Mouse (Mus musculus) MEL (cell line): ENCODE measurements around the gene Cdh13. TPM values are rescaled to one million over a fixed set of nuclear protein-coding genes. Genes with fewer than 3 reads are reported as not detected.

Experiments
- DNase-seq: peaks from one replicate; pipeline ENCODE4 v3.0.0; 2011; ENCODE audit warnings: low read depth, low spot score
- H3K27ac ChIP-seq: 2 replicates; pipeline ENCODE4 v1.5.1; 2012; ENCODE audit warnings: low read depth, mild to moderate bottlenecking, control low read depth, low read length, moderate library complexity; ENCODE audit not compliant: control insufficient read depth
- H3K27me3 ChIP-seq, 2 experiments: fragments of 150-350 bp in 1 of 2; sonication (generic) in 1 of 2; 2 replicates each; pipeline ENCODE4 v1.6.1; 2012; ENCODE audit warnings: low read length in 2 of 2, mild to moderate bottlenecking in 2 of 2, improper control_type of control experiment in 1 of 2, moderate library complexity in 1 of 2; ENCODE audit not compliant: insufficient read depth in 2 of 2, control insufficient read depth in 1 of 2
- H3K36me3 ChIP-seq, 2 experiments: 2 replicates each; pipeline ENCODE4 v1.6.1; 2012 to 2014; ENCODE audit warnings: low read length in 2 of 2, improper control_type of control experiment in 1 of 2, inconsistent platforms in 1 of 2, mild to moderate bottlenecking in 1 of 2; ENCODE audit not compliant: insufficient read depth in 2 of 2, control insufficient read depth in 1 of 2
- H3K4me1 ChIP-seq, 2 experiments: fragments of 150-350 bp in 1 of 2; sonication (generic) in 1 of 2; 2 replicates each; pipeline ENCODE4 v1.6.1; 2012; ENCODE audit warnings: low read length in 2 of 2, improper control_type of control experiment in 1 of 2, mild to moderate bottlenecking in 1 of 2; ENCODE audit not compliant: insufficient read depth in 2 of 2, control insufficient read depth in 1 of 2
- H3K4me3 ChIP-seq, 2 experiments: fragments of 150-350 bp in 1 of 2; sonication (generic) in 1 of 2; 2 replicates each; pipeline ENCODE4 v1.5.1; 2012; ENCODE audit warnings: low read depth in 2 of 2, low read length in 2 of 2, mild to moderate bottlenecking in 2 of 2, moderate library complexity in 2 of 2, control low read depth in 1 of 2, improper control_type of control experiment in 1 of 2; ENCODE audit not compliant: control insufficient read depth in 1 of 2, insufficient read depth in 1 of 2
- H3K79me2 ChIP-seq: 2 replicates; pipeline ENCODE4 v1.6.1; 2012; ENCODE audit warnings: mild to moderate bottlenecking, low read length, moderate library complexity; ENCODE audit not compliant: control insufficient read depth, poor library complexity, insufficient read depth
- H3K9ac ChIP-seq: 2 replicates; pipeline ENCODE4 v1.6.1; 2012; ENCODE audit warnings: low read depth, mild to moderate bottlenecking, control low read depth, low read length, moderate library complexity; ENCODE audit not compliant: control insufficient read depth, poor library complexity, severe bottlenecking
- H3K9me3 ChIP-seq: fragments of 150-350 bp; sonication (generic); replicated peaks from 2 replicates; pipeline ENCODE4 v1.6.1; 2012; ENCODE audit warnings: mild to moderate bottlenecking, low read length, improper control_type of control experiment, moderate library complexity; ENCODE audit not compliant: insufficient read depth
- CHD1 ChIP-seq: IDR thresholded peaks from 2 replicates; pipeline ENCODE4 v1.6.1; 2012; ENCODE audit warnings: low read depth, mild to moderate bottlenecking, inconsistent platforms, low read length, improper control_type of control experiment
- CHD2 ChIP-seq: IDR thresholded peaks from 2 replicates; pipeline ENCODE4 v1.6.1; 2011; ENCODE audit warnings: low read length, improper control_type of control experiment
- E2F4 ChIP-seq: IDR thresholded peaks from 2 replicates; pipeline ENCODE4 v1.6.1; 2011; ENCODE audit warnings: low read depth, low read length, improper control_type of control experiment, borderline replicate concordance
- ELF1 ChIP-seq: IDR thresholded peaks from 2 replicates; pipeline ENCODE4 v1.6.1; 2014; ENCODE audit warnings: low read depth, mild to moderate bottlenecking, inconsistent platforms, low read length, improper control_type of control experiment, moderate library complexity
- GABPA ChIP-seq: IDR thresholded peaks from 2 replicates; pipeline ENCODE4 v1.6.1; 2012; ENCODE audit warnings: low read depth, mild to moderate bottlenecking, inconsistent platforms, low read length, improper control_type of control experiment, moderate library complexity
- GATA1 ChIP-seq: IDR thresholded peaks from 2 replicates; pipeline ENCODE4 v1.6.1; 2011; ENCODE audit warnings: low read depth, low read length, improper control_type of control experiment
- HCFC1 ChIP-seq: IDR thresholded peaks from 2 replicates; pipeline ENCODE4 v1.6.1; 2012; ENCODE audit warnings: low read depth, mild to moderate bottlenecking, inconsistent platforms, low read length, improper control_type of control experiment, moderate library complexity
- MAFK ChIP-seq: IDR thresholded peaks from 2 replicates; pipeline ENCODE4 v1.6.1; 2011; ENCODE audit warnings: low read depth, mild to moderate bottlenecking, low read length, improper control_type of control experiment, borderline replicate concordance
- MAZ ChIP-seq: IDR thresholded peaks from 2 replicates; pipeline ENCODE4 v1.6.1; 2012; ENCODE audit warnings: low read depth, mild to moderate bottlenecking, inconsistent platforms, low read length, improper control_type of control experiment
- MXI1 ChIP-seq: IDR thresholded peaks from 2 replicates; pipeline ENCODE4 v1.6.1; 2011; ENCODE audit warnings: mild to moderate bottlenecking, low read depth, low read length, improper control_type of control experiment
- MYB ChIP-seq: IDR thresholded peaks from 2 replicates; pipeline ENCODE4 v1.6.1; 2011; ENCODE audit warnings: mild to moderate bottlenecking, low read depth, low read length, improper control_type of control experiment
- MYC ChIP-seq: IDR thresholded peaks from 2 replicates; pipeline ENCODE4 v1.6.1; 2011; ENCODE audit warnings: low read depth, mild to moderate bottlenecking, low read length, improper control_type of control experiment, moderate library complexity
- NRF1 ChIP-seq: IDR thresholded peaks from 2 replicates; pipeline ENCODE4 v1.6.1; 2014; ENCODE audit warnings: low read depth, mild to moderate bottlenecking, inconsistent platforms, low read length, improper control_type of control experiment, moderate library complexity; ENCODE audit not compliant: poor library complexity, insufficient read depth, severe bottlenecking
- POLR2A ChIP-seq, 2 experiments: IDR thresholded peaks; 2 replicates each; pipeline ENCODE4 v1.6.1; 2011 to 2012; ENCODE audit warnings: low read length in 2 of 2, mild to moderate bottlenecking in 2 of 2, control low read depth in 1 of 2, improper control_type of control experiment in 1 of 2, low read depth in 1 of 2, moderate library complexity in 1 of 2; ENCODE audit not compliant: control insufficient read depth in 1 of 2, insufficient read depth in 1 of 2, poor library complexity in 1 of 2
- POLR2AphosphoS5 ChIP-seq: IDR thresholded peaks from 2 replicates; pipeline ENCODE4 v1.6.1; 2012; ENCODE audit warnings: low read depth, borderline replicate concordance, mild to moderate bottlenecking, inconsistent platforms, low read length, moderate library complexity, mixed read lengths
- RAD21 ChIP-seq: IDR thresholded peaks from 2 replicates; pipeline ENCODE4 v1.6.1; 2011; ENCODE audit warnings: mild to moderate bottlenecking, low read depth, low read length, improper control_type of control experiment
- RCOR1 ChIP-seq: IDR thresholded peaks from 2 replicates; pipeline ENCODE4 v1.6.1; 2012; ENCODE audit warnings: low read depth, mild to moderate bottlenecking, inconsistent platforms, low read length, improper control_type of control experiment
- SMC3 ChIP-seq: IDR thresholded peaks from 2 replicates; pipeline ENCODE4 v1.6.1; 2011; ENCODE audit warnings: low read depth, low read length, improper control_type of control experiment
- TAL1 ChIP-seq: IDR thresholded peaks from 2 replicates; pipeline ENCODE4 v1.6.1; 2012; ENCODE audit warnings: mild to moderate bottlenecking, inconsistent platforms, low read length, moderate library complexity, mixed read lengths
- TCF12 ChIP-seq: IDR thresholded peaks from 2 replicates; pipeline ENCODE4 v1.6.1; 2014; ENCODE audit warnings: low read depth, mild to moderate bottlenecking, inconsistent platforms, low read length, improper control_type of control experiment, moderate library complexity
- UBTF ChIP-seq: IDR thresholded peaks from 2 replicates; pipeline ENCODE4 v1.6.1; 2012; ENCODE audit warnings: low read depth, mild to moderate bottlenecking, inconsistent platforms, low read length, improper control_type of control experiment, moderate library complexity, borderline replicate concordance; ENCODE audit not compliant: insufficient read depth
- USF1 ChIP-seq: IDR thresholded peaks from 2 replicates; pipeline ENCODE4 v1.6.1; 2014; ENCODE audit warnings: low read depth, mild to moderate bottlenecking, inconsistent platforms, low read length, improper control_type of control experiment, moderate library complexity
- USF2 ChIP-seq, 2 experiments: IDR thresholded peaks; 2 replicates each; pipeline ENCODE4 v1.6.1; 2011 to 2012; ENCODE audit warnings: improper control_type of control experiment in 2 of 2, low read length in 2 of 2, borderline replicate concordance in 1 of 2, inconsistent platforms in 1 of 2, low read depth in 1 of 2, mild to moderate bottlenecking in 1 of 2; ENCODE audit not compliant: insufficient read depth in 1 of 2
- ZC3H11A ChIP-seq: IDR thresholded peaks from 2 replicates; pipeline ENCODE4 v1.6.1; 2012; ENCODE audit warnings: low read depth, mild to moderate bottlenecking, inconsistent platforms, low read length, improper control_type of control experiment
- ZKSCAN1 ChIP-seq: IDR thresholded peaks from 2 replicates; pipeline ENCODE4 v1.6.1; 2012; ENCODE audit warnings: low read depth, mild to moderate bottlenecking, inconsistent platforms, low read length, improper control_type of control experiment, moderate library complexity
- ZMIZ1 ChIP-seq: IDR thresholded peaks from 2 replicates; pipeline ENCODE4 v1.6.1; 2012; ENCODE audit warnings: low read depth, mild to moderate bottlenecking, inconsistent platforms, low read length, improper control_type of control experiment, moderate library complexity
- ZNF384 ChIP-seq: IDR thresholded peaks from 2 replicates; pipeline ENCODE4 v1.6.1; 2012; ENCODE audit warnings: low read depth, mild to moderate bottlenecking, inconsistent platforms, low read length, improper control_type of control experiment
- polyA plus RNA-seq, 2 experiments: library from polyadenylated mRNA; stranded (reverse) in 1 of 2; unstranded in 1 of 2; fragments of >175 nt in 1 of 2; fragments of >200 nt in 1 of 2; gene quantifications; 2 replicates each; pipeline versions ENCODE4 v1.2.1 to v1.2.4; 2012; ENCODE audit warnings: low replicate concordance in 2 of 2, low read depth in 1 of 2; ENCODE audit not compliant: insufficient read length in 2 of 2, insufficient read depth in 1 of 2, missing spikeins in 1 of 2
- total RNA-seq: library from RNA; depleted of rRNA; stranded (reverse); fragments of 300-350 nt; gene quantifications from 2 replicates; pipeline ENCODE4 v1.2.3, GENCODE M21; 2012

Cdh13 gene
- total and polyA plus RNA-seq, 3 experiments: not detected

GRCm38 (mm10) chr8:118502509-118502908 lies 219.0 kb downstream of the Cdh13 start:
- DNase-seq: no peak
- Histone ChIP-seq H3K9me3 (no peaks in the 10 kb centered on the region), H3K36me3 (no peaks in the 10 kb centered on the region), H3K27me3 (no peaks in the 10 kb centered on the region), H3K4me3 (no peak overlapping the region), H3K4me1 (no peaks in the 10 kb centered on the region), H3K27ac (no peak overlapping the region), H3K9ac (no peak overlapping the region), H3K79me2 (no peaks in the 10 kb centered on the region)
- TF ChIP-seq RAD21 (no peak), CHD2 (no peak), NRF1 (no peak), MYB (no peak), E2F4 (no peak), HCFC1 (no peak), ELF1 (no peak), ZNF384 (no peak), USF1 (no peak), RCOR1 (no peak), ZKSCAN1 (no peak), ZMIZ1 (no peak), MYC (no peak), USF2 (IDR thresholded peaks at IDR 0.05; ENCODE audit: borderline replicate concordance in 1 of 2, insufficient read depth in 1 of 2, low read depth in 1 of 2, low read length in 2 of 2) (no peak), GATA1 (no peak), MXI1 (no peak)

GRCm38 (mm10) chr8:118509426-118509825 lies 225.9 kb downstream of the Cdh13 start:
- H3K9me3 ChIP-seq: no peaks in the 10 kb centered on the region

More at GRCm38 (mm10) chr8:118509426-118509825, 225.9 kb downstream of the Cdh13 start:
- no peaks in the 10 kb centered on the region for H3K79me2 ChIP-seq
- H3K4me1 ChIP-seq: no peaks in the 10 kb centered on the region
- H3K4me3 ChIP-seq: no peak overlapping the region
- H3K27ac ChIP-seq: no peak overlapping the region
- no peaks in the 10 kb centered on the region for H3K36me3 ChIP-seq
- no peak overlapping the region for H3K9ac ChIP-seq
- DNase-seq: no peak
- H3K27me3 ChIP-seq: no peaks in the 10 kb centered on the region
- TF ChIP-seq TAL1 (no peak), MAFK (no peak), POLR2A (IDR thresholded peaks at IDR 0.05; ENCODE audit: control insufficient read depth in 1 of 2, insufficient read depth in 1 of 2, low read depth in 1 of 2, low read length in 2 of 2, poor library complexity in 1 of 2) (no peak), ZC3H11A (no peak), UBTF (no peak), TCF12 (no peak), E2F4 (no peak), RAD21 (no peak), USF2 (IDR thresholded peaks at IDR 0.05; ENCODE audit: borderline replicate concordance in 1 of 2, insufficient read depth in 1 of 2, low read depth in 1 of 2, low read length in 2 of 2) (no peak), ZKSCAN1 (no peak), SMC3 (no peak), GABPA (no peak), USF1 (no peak), CHD2 (no peak), MAZ (no peak), NRF1 (no peak), CHD1 (no peak), POLR2AphosphoS5 (no peak)
